Mouse (Mus musculus): ENCODE data around the gene Cela3b.
"Not testable (repeated sequence)": the region's sequence is repeated elsewhere in the genome, so short reads cannot be mapped to it uniquely, and the experiment has no call there.

The Cela3b gene

DNA sequence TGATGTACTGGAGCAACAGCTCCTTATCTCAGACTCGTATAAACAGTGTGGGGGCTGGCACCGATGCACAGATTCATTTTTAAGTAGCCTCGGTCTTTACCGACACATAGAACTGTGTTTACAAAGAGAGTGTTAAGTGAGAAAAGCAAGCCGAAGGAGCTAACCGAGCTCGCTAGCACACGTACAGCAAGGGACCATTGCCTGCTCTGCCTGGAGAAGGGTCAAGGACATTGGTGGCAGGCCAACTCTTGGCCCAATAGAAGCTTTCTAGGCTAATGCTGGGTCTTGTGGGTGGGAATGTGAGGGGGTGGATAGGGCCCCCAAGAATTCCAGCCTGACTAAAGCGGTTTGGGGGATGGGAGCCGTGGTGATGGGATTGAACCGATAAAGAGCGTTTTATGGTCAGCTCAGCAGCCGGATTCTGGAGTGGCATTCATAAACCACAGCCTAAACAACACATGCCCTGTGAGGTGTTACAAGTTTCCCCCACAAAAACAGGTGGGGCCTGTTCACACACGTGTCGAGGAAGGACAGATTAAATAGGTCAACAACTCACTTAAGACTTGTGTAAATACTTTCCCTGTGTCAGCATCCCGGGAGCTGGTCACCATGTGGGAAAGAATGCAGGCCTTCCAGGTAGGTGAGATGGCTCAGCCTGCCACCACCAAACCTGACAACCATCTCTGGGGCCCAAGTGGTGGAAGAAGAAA, 31.8 kb upstream of the Cela3b start:
- no peak for DNase-seq (ENCODE audit: low read depth, low spot score)

DNA sequence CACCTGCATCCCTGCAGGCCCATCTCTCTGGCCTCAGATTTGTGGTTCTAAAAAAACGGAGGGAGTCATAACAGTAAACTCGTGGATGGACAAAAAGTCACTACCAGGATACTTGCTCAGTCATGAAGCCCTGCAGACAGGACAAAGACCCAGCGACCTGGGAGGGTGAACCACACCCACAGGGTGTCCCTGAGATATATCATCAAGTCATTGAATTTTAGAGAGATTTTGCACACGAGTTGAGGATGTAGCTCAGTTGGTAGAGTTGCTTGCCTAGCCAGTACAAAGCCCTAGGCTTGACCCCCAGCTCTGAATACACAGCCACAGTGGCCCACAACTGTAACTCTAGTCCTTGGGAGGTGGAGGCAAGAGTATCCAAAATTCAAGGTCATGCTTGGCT, 30.9 kb upstream of the Cela3b start:
- DNase-seq (ENCODE audit: low read depth, low spot score) = peak; percentile 55

DNA sequence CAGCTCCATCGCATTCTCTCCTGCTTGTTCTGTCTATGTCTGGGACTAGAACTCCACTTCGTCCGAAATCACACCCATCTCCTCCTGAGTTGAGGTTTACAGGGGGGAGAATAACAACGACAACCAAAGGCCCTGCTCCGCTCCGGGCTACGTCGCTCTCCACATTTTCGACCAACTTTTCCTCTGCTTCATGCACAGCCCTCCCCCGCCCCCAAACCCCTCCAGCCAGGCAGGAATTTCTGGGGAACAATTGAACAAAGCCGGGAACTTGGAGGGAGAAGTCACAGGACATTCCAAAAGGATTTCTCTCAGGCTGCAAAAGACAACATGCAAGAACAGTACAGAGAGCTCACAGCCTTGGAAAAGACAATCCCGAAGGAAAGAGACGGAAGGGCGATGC, 30.3 kb upstream of the Cela3b start:
- peak; percentile 95 for DNase-seq (ENCODE audit: low read depth, low spot score)

DNA sequence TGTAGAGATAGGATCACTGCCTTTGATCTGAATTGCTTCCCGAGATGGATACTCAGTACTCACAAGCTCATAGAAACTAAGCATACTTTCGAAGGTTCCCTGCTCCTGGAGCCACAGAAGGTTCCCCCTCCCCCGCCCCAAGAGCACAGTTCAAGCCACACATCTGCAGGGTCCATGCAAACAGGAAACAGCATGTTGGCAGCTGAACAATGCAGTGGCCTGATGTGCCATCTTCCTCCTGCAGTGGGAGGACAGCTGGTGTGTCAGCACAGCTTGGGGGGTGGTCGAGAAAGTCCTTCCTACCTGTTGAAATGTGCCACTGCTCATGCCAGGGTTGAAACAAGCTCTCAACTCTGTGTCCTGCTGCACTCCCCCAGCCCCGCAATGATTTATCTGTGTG, 28.5 kb upstream of the Cela3b start:
- no peak for DNase-seq (ENCODE audit: low read depth, low spot score)

DNA sequence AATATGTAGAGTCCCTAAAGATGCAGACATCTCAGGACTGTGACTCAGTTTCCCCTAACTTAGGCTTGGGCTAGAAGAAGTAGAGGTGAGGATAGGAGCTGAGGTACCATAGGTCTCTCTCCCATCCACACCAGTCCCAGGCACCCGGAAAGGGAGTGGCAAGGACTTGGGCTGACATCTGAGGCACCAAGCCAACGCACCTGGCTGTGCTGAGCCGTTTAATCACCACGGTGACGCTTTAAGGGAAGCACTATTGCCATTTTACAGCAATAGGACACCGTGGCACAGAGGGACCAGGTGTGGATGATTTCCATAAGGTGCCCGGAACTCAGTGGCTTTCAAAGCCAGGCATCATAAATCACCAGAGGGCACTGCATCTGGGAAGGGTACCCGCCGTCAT, 28.0 kb upstream of the Cela3b start:
- no peak for DNase-seq (ENCODE audit: low read depth, low spot score)

DNA sequence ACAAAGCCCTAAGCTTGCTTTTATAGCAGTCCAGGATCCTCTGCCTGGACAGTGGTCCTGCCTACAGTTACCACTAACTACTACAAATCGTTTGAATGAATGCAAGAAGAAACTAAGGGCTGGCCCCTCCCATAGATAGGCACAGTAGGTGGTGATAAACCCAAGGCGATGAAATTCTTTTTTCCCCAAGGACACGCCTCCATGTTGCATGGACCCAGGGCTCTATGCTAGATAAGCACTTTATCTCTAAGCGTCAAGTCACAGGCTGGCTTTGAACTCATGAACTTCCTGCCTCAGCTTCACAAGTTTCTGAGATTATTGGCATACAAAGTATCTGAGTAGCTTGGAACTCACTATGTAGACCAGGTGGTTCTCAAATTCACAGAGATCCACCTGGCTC, 27.0 kb upstream of the Cela3b start:
- DNase-seq (ENCODE audit: low read depth, low spot score) = no peak

DNA sequence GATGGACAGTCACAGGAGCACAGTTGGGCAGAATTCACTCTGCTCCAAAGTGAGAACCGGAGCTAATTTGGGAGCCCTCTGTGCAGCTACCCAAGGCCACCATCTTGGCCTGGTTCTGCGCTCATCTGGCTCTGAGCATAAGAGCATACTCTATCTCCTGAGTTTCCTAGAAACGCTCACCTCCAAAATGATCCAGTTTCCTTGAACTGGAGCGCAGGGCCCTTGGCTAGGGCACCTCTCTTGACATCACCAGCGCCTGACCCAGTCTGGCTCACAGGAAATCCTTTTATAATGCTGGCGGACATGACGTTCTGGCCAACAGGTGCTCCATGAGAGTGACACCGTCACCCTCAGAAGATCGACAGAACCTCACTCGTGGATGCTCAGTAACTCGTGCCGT, 26.2 kb upstream of the Cela3b start:
- no peak for DNase-seq (ENCODE audit: low read depth, low spot score)

DNA sequence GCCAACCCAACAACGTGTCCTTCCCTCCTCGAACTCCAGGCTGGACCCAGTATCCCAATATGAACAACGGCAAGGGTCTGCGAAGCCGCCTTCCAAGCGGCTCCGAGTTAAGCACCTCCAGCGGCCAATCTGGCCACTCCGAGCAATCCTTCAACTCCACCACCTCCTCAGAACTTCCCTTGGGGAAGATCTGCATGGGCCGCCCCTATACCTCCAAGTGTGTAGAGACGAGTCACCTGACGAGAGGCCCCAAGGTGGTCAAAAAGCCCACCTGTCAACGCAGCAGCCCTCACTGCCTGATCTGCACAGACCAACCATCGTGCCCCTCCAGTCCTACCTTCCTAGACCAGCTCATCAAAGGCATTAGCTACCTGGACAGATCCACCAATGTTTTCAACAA, 24.2 kb upstream of the Cela3b start:
- DNase-seq (ENCODE audit: low read depth, low spot score) = no peak

DNA sequence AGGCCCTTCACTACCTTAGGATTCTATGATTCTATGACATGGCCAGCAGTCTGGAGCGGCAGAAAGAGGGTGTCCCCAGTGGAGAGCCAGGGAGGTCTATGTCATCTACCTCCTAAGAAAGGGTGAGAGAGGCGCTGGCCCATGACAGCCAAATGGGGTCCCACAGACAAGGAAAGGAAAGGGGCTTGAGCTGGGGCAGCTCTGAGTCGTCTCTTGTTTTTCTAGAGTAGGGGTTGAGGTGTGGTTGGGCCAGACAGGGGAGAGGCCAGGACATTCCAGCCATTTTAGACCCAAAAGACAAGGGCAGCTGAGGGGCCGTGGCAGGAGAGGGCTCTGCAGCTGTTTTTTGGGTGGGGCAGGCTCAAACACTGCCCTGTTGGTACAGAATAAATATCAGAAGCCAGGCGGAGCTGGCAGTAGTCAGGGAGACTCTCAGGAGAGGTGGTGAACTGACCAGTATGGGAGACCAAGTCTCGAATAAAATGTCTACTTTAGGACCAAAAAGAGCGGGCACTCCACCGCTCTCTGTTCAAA, 23.0 kb upstream of the Cela3b start, which contains the start of gene 1700013G24Rik:
Gene 1700013G24Rik (plus strand): TSS at position 51 of the 534 bp plus-strand sequence.
- no peak for DNase-seq (ENCODE audit: low read depth, low spot score)

DNA sequence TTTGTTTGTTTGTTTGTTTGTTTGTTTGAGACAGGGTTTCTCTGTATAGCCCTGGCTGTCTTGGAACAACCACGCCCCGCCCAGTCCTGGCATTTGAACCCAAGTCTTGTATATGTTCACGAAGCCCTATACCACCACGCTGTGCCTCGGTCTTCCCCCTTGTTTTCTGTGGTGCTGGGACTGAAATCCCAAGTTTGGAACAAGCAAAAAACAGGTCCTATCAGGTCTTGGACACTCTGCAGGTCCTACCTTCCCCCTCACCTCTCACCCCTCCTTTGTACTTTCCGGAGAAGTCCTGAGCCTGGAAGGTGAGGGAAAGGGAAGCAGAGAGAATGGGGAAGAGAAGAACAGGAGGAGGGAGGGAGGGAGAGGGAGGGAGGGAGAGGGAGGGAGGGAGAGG, 21.9 kb upstream of the Cela3b start:
- DNase-seq (ENCODE audit: low read depth, low spot score) = no peak

DNA sequence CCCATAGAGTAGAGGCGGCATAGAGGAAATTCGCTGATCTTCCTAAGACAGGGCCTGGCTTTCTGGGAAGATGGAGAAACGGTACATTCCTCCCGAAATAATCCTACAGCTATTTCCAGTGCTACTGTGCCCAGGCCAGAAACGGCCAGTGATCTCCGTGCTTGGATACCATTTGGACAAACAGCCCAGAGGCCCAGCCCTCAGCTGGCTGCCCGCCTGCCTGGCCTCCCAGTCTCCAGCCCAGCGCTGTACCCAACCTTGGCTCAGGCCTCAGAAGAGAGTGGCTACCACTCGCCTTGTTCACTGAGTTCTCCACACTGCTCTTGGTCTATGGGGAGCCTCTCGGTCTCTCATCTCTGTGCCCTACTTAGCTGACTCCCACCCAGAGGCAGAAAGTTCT, 19.4 kb upstream of the Cela3b start:
- DNase-seq (ENCODE audit: low read depth, low spot score) = no peak

DNA sequence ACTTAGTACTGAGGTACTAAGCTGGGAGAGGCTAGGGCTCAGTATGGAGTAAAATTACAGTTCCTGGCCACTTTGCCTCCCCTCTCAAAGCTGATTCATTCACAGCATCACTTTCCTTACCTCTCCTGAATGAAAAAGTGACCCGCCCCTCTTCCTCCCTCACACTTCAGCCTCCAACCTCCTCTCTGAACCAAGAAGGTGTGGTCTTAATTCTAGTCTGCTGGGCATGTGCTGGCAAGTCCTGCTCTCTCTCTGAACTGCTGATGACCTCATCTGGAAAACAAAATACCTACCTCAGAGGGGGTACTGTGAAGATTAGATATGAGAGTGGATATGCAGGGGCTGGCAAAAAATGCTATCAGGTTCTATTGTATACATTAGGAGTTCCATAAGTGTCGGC, 18.8 kb upstream of the Cela3b start:
- peak; percentile 60 for DNase-seq (ENCODE audit: low read depth, low spot score)

DNA sequence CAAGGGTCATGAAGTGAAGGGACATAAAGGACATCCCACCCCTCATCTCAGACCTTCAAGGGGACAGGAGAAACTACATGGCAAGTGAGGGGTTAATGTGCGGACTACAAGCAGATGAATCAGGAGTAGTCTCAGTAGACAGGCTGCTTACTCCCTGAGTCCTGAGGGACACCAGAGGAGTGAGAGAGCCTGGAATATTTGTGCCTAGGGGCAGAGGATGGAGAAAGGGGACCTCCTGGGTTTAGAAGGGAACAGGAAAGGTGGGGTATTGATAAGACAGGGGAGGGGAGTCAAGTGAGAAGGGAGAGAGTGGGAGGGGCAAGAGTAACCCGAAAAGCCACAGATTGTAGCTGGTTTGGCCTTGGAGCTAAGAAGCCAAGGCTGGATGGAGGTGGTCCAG, 18.3 kb upstream of the Cela3b start:
- no peak for DNase-seq (ENCODE audit: low read depth, low spot score)

DNA sequence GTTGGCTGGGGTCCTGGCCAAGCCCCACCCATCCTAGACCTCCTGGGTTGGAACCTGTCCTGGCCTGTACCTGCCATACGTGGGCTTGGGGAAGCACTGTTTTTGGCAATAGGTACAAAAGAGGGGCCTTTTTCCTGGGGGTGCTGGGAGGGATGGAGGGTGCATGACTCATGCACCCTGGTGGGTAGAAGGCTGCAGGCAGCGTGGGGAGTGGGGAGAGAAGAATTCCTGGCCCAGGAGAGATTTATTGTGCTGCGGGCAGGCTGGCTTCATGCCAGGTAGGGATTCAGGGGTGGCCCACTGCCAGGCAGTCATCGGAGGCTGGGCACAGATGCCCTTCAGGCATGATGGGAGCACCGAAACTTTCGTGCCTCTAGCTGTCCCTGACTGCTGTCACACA, 17.9 kb upstream of the Cela3b start:
- DNase-seq (ENCODE audit: low read depth, low spot score) = no peak

DNA sequence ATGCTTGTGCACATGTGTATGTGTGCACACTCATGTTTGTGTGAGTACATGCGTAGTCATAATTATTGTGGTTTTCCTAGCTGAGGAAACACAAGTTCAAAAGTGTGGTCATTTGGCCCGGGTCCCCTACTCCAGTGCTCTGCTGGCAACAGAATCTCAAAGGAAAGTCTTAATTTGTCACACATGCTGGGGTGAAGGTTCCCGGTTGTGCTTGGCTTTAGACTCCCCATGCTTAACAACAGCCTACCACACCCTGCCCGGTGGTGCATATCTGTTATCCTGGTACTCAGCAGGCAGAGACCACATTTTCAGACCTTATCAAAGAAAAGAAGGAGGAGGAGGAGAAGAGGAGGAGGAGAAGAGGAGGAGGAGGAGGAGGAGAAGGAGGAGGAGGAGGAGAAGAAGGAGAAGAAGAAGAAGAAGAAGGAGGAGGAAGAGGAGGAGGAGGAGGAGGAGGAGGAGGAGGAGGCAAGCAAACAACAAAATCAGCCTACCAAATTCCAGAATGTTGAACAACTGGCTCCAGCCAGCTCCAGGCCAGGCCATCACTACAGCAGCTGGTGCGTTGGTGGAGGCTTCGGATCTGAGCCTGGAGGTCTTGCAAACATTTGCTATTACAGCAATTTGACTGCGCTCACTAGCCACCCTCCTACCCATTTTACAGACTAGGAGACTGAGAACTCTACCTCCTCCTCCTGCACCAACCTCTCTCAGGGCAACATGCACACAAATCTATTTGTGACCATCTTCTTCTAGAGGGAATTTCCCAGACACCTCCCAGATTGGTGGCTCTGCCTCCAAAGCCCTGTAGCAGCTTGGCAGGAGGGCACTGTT, 17.2 kb upstream of the Cela3b start:
- DNase-seq (ENCODE audit: low read depth, low spot score) = no peak

DNA sequence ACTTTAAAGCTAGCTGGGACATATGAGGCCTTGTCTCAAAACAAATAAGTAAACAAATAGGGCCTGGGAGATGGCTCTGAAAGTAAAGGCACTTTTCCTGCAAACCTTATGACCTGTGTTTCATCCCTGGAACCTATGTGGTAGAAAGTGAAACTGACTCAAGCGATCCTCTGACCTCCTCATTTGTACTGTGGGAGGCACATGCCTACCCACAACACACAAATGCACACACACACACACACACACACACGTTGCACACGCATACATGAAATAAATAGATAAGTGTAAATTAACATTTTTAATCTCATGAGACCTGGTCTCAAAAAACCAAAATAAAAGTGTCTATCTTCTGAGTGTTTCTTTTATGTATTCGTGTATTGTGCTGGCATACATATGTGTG, 15.5 kb upstream of the Cela3b start:
- no peak for DNase-seq (ENCODE audit: low read depth, low spot score)

DNA sequence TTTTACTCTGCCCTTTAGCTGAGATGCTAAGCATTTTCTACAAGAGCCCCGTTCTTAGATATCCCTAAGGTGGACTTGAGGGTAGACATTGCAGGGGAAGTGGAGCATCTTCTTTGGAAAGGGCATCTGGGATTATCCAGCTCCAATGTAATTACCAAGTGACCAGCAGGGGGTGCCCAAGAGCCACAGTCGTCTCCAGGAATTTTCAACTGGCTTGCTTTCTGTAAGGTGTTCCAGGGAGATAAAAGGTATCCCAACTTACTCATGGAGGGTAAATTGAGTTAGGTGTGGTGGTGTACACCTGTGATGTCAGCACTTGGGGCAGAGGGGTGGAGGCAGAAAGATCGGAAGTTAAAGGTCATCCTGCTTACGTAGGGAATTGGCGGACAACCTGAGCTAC, 13.3 kb upstream of the Cela3b start:
- DNase-seq (ENCODE audit: low read depth, low spot score) = peak; percentile 71

DNA sequence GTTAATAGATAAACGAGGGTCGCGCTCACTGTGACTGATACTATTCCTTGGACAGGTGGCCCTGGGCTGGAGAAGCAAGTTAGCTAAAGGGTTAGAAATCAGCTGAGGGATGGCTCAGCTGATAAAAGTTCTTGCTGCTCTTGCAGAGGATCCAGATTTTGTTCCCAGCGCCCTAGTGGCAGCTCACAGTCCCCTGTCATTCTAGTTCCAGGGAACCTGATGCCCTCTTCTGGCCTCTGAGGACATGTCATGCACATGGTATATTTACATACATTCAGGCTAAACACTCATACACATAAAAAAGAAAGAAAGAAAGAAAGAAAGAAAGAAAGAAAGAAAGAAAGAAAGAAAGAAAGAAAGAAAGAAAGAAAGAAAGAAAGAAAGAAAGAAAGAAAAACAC, 11.0 kb upstream of the Cela3b start:
- DNase-seq (ENCODE audit: low read depth, low spot score) = peak; percentile 59

DNA sequence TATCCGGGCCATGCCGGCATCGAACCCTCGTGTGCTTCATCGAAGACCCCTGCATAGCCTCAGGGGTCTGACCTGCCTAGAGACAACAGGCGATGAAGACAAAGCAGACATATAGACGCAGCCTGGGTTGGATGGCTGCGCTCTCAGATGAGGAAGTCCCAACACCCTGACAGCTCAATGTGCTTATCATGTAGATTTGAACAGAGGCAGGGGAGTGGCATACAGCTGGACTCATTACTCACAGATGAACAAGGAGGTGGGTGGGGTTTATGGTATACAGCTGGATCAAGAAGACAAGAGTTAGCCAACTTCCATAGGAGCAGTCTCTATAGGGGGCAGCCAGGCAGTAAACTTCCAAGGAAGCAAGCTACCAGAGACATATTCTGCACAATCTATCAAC, 8.5 kb upstream of the Cela3b start:
- peak; percentile 54 for DNase-seq (ENCODE audit: low read depth, low spot score)

DNA sequence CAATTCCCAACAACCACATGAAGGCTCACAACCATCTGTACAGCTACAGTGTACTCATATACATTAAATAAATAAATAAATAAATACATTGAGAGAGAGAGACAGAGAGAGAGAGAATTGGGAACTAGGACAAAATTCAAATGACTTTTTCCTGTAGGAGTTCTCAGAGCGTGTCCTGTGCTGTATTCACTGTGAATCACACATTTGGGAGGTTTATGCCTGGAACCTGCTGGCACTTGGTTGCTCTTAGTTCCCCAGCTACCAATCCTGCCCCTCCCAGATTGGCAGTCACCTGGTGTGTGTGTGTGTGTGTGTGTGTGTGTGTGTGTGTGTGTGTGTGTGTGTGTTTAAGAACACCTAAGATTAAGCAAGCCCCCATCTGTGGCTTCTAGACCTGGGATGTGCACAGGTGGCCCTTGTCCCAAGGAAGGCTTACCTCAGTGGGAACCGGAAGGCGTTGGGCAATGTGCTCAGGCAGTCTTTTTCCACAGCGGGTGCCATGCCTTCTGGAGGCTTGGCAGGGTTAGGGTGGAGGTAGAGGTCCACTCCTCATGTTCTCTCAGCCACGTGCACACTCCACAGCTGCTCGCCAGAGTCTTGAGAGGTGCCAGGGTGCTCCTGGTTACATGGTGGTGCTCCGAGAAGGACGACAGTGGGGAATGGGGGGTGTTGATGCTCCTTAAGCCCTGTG, 6.8 kb upstream of the Cela3b start:
- DNase-seq (ENCODE audit: low read depth, low spot score) = no peak

DNA sequence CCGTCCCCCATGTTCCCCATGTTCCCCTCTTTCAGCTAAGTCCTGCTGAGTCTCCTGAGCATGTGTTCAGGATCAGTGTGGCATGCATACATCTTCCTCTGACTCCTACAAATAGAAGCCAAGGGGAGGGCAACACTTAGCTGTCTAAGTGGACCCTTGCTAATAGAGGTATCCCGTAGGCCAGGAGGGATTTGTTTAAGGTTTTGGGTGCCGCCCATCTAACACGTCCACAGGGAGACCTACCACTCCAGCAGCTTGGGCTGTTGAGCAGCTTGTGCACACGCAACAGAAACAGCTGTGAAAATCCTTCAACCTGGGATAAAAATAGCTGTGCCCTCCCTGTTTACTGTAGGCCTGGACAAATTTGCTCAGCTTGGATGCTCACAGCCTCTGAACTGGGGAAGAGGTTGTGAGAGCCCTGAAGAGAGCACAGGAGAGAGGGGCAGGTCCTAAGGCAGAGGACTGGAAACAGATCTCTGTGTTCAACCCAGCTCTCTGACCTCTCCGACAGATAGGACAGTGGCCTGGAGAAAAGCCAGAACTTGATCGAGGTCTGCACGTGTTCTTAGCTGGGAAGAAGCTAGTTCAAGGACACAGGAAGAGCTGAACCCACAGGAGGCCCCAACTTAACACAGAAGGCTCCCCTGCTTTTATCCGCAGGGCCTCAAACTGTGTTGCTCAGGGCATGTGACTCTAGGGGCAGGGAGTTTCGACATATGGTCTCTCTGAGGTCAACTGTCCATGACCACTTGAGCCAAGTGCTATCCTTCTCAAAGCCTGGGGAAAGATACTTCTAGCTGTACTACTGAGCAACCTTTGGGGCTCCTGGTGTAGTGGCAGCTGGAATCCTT, 2.6 kb upstream of the Cela3b start:
- DNase-seq (ENCODE audit: low read depth, low spot score) = not testable (repeated sequence)
